Mouse (Mus musculus): Measurements from ENCODE around the gene Vmac.
A peak's percentile ranks its signal among the peaks of the same experiment; 100 is the strongest.

- TF ChIP-seq CTCF (IDR thresholded peaks at IDR 0.05; ENCODE audit: low read depth) = no peak
- peak; percentile 95 for TF ChIP-seq EP300 (IDR thresholded peaks at IDR 0.05; ENCODE audit: low read depth)
Observed at GRCm38 (mm10) chr17:56761991-56762410, 44.2 kb upstream of the Vmac start.

Measured in liver, postnatal 0 days (tissue).